Mouse (Mus musculus): ENCODE results near the gene Gja1. TPM values are rescaled to one million over a fixed set of nuclear protein-coding genes. Genes with fewer than 3 reads are reported as not detected.

Gene Gja1
- polyA plus RNA-seq, 1 experiment from 2014 or later, result 80.3 TPM

Other genes with a start within 250 kb of the Gja1 start
- 2.0 and 2.9 TPM in 2 replicates for gene Tbc1d32, start 148.6 kb upstream of the Gja1 start, polyA plus RNA-seq (2015; fragmentation: Nextera tagmentation; extraction: Ambion mirVana)